Mouse (Mus musculus): Measurements from ENCODE around the gene Tagln2.

Gene Tagln2

GRCm38 (mm10) chr1:172481540-172482280, 18.1 kb upstream of the Tagln2 start, which contains the start of gene Igsf9:
TSS of gene Igsf9 (plus strand) at chr1:172481788.
- peak; percentile 93 to 95 for DNase-seq

- DNase-seq: no peak
Observed at GRCm38 (mm10) chr1:172482518-172483360, 17.1 kb upstream of the Tagln2 start.

GRCm38 (mm10) chr1:172483361-172483660, 16.5 kb upstream of the Tagln2 start:
- no peak for DNase-seq

- no peak for DNase-seq
Observed at GRCm38 (mm10) chr1:172484236-172484635, 15.6 kb upstream of the Tagln2 start.

GRCm38 (mm10) chr1:172484671-172485070, 15.2 kb upstream of the Tagln2 start:
- DNase-seq: no peak

GRCm38 (mm10) chr1:172485821-172486220, 14.0 kb upstream of the Tagln2 start:
- no peak for DNase-seq

- no peak for DNase-seq
Observed at GRCm38 (mm10) chr1:172486236-172486635, 13.6 kb upstream of the Tagln2 start.

- no peak for DNase-seq
Observed at GRCm38 (mm10) chr1:172486651-172487050, 13.2 kb upstream of the Tagln2 start.

GRCm38 (mm10) chr1:172487859-172488258, 12.0 kb upstream of the Tagln2 start:
- no peak for DNase-seq

GRCm38 (mm10) chr1:172488831-172489230, 11.0 kb upstream of the Tagln2 start:
- no peak for DNase-seq

GRCm38 (mm10) chr1:172489585-172490250, 10.1 kb upstream of the Tagln2 start:
- no peak for DNase-seq

GRCm38 (mm10) chr1:172490261-172490661, 9.6 kb upstream of the Tagln2 start:
- DNase-seq: peak; percentile 51 to 60

- no peak for DNase-seq
Observed at GRCm38 (mm10) chr1:172492047-172492446, 7.8 kb upstream of the Tagln2 start.

GRCm38 (mm10) chr1:172493516-172493915, 6.3 kb upstream of the Tagln2 start:
- no peak for DNase-seq

GRCm38 (mm10) chr1:172496030-172496429, 3.8 kb upstream of the Tagln2 start:
- DNase-seq: no peak

- DNase-seq: no peak
Observed at GRCm38 (mm10) chr1:172497428-172497827, 2.4 kb upstream of the Tagln2 start.

- DNase-seq: no peak
Observed at GRCm38 (mm10) chr1:172500451-172501370, 864 bp downstream of the Tagln2 start.

GRCm38 (mm10) chr1:172501371-172502144, 1.7 kb downstream of the Tagln2 start:
- peak; percentile 74 to 80 for DNase-seq

- no peak for DNase-seq
Observed at GRCm38 (mm10) chr1:172502145-172503110, 2.6 kb downstream of the Tagln2 start.

Data from thymus, adult 18-20 months (tissue).